Mouse (Mus musculus): ENCODE measurements around the gene Tdrd6. TPM values are rescaled to one million over a fixed set of nuclear protein-coding genes. Genes with fewer than 3 reads are reported as not detected.

The Tdrd6 gene
- total RNA-seq, 2 experiments from 2014 or later = not detected

Other genes with a start within 250 kb of the Tdrd6 start
- not detected for gene Mep1a, start 127.5 kb downstream of the Tdrd6 start, total RNA-seq (2021)
- not detected for gene Ankrd66, start 86.7 kb downstream of the Tdrd6 start, total RNA-seq (2021)
- 1 to 10 TPM; 6.9 to 9.9 TPM for gene Pla2g7, start 62.2 kb downstream of the Tdrd6 start, total RNA-seq (2021)
- 1 to 10 TPM; 3.0 to 3.4 TPM for gene Slc25a27, start 36.9 kb upstream of the Tdrd6 start, total RNA-seq (2021)
- 1 to 10 TPM; 6.7 TPM for gene Cyp39a1, start 37.1 kb upstream of the Tdrd6 start, total RNA-seq (2021)
- gene Rcan2, start 171.1 kb upstream of the Tdrd6 start, total RNA-seq (2021) = 100 to 1,000 TPM; 355 to 411 TPM

Data from heart, postnatal 36 days (tissue).